Mouse (Mus musculus): ENCODE data around the gene Acadsb. TPM values are rescaled to one million over a fixed set of nuclear protein-coding genes. Genes with fewer than 3 reads are reported as not detected.

Acadsb gene
- polyA plus RNA-seq (2015; fragmentation: Nextera tagmentation; extraction: Ambion mirVana), result 77.3 and 78.8 TPM in 2 replicates

GRCm38 (mm10) chr7:131410416-131411058 lies at the start of gene Acadsb, which contains the start of gene Ikzf5:
TSS of gene Acadsb (plus strand) at chr7:131410601.
TSS of gene Ikzf5 (minus strand) at chr7:131410521.

GRCm38 (mm10) chr7:131362615-131363300 lies 47.6 kb upstream of the Acadsb start, which contains the start of gene 2310057M21Rik:
TSS of gene 2310057M21Rik (minus strand) at chr7:131362759.

GRCm38 (mm10) chr7:131370648-131371469 lies 39.5 kb upstream of the Acadsb start, which contains the start of gene Pstk:
TSS of gene Pstk (plus strand) at chr7:131371141.

Other genes starting within 250 kb of the Acadsb start
- 0.09 TPM in 1 of 2 replicates, not detected in the other for gene 5430419D17Rik, start 236.2 kb upstream of the Acadsb start, polyA plus RNA-seq (2015; fragmentation: Nextera tagmentation; extraction: Ambion mirVana)
- gene Cuzd1, start 88.3 kb upstream of the Acadsb start, polyA plus RNA-seq (2015; fragmentation: Nextera tagmentation; extraction: Ambion mirVana), result not detected in 2 replicates
- gene Fam24b, start 81.1 kb upstream of the Acadsb start, polyA plus RNA-seq (2015; fragmentation: Nextera tagmentation; extraction: Ambion mirVana), result not detected in 2 replicates
- 0.57 TPM in 1 of 2 replicates, not detected in the other for gene Fam24a, start 76.7 kb upstream of the Acadsb start, polyA plus RNA-seq (2015; fragmentation: Nextera tagmentation; extraction: Ambion mirVana)
- gene 2310057M21Rik, start 47.8 kb upstream of the Acadsb start, polyA plus RNA-seq (2015; fragmentation: Nextera tagmentation; extraction: Ambion mirVana), result 28.6 and 30.0 TPM in 2 replicates
- 52.5 and 53.0 TPM in 2 replicates for gene Pstk, start 39.5 kb upstream of the Acadsb start, polyA plus RNA-seq (2015; fragmentation: Nextera tagmentation; extraction: Ambion mirVana)
- 7.6 and 8.6 TPM in 2 replicates for gene Ikzf5, start 80 bp upstream of the Acadsb start, polyA plus RNA-seq (2015; fragmentation: Nextera tagmentation; extraction: Ambion mirVana)
- gene Hmx3, start 132.3 kb downstream of the Acadsb start, polyA plus RNA-seq (2015; fragmentation: Nextera tagmentation; extraction: Ambion mirVana), result 0.93 and 0.98 TPM in 2 replicates
- 0.52 and 0.85 TPM in 2 replicates for gene Hmx2, start 138.2 kb downstream of the Acadsb start, polyA plus RNA-seq (2015; fragmentation: Nextera tagmentation; extraction: Ambion mirVana)
- 107 and 108 TPM in 2 replicates for gene Bub3, start 149.6 kb downstream of the Acadsb start, polyA plus RNA-seq (2015; fragmentation: Nextera tagmentation; extraction: Ambion mirVana)